Mouse (Mus musculus): Measurements from ENCODE around the gene Taok1.
A peak's percentile ranks its signal among the peaks of the same experiment; 100 is the strongest.
"Not testable (repeated sequence)": the region's sequence is repeated elsewhere in the genome, so short reads cannot be mapped to it uniquely, and the experiment has no call there.

Taok1 gene

GRCm38 (mm10) chr11:77607538-77608455 is at the start of gene Taok1:
Gene Taok1, minus strand, starts transcription at chr11:77607815.
- peak; percentile 95 for DNase-seq

GRCm38 (mm10) chr11:77653406-77654190 is 46.0 kb upstream of the Taok1 start:
- not testable (repeated sequence) for DNase-seq

GRCm38 (mm10) chr11:77652484-77652883 is 44.9 kb upstream of the Taok1 start:
- no peak for DNase-seq

- no peak for DNase-seq
Observed at GRCm38 (mm10) chr11:77648878-77649277, 41.3 kb upstream of the Taok1 start.

- DNase-seq = no peak
Observed at GRCm38 (mm10) chr11:77645481-77645880, 37.9 kb upstream of the Taok1 start.

- no peak for DNase-seq
Observed at GRCm38 (mm10) chr11:77641390-77641789, 33.8 kb upstream of the Taok1 start.

- peak; percentile 79 for DNase-seq
Observed at GRCm38 (mm10) chr11:77630257-77630670, 22.6 kb upstream of the Taok1 start.

GRCm38 (mm10) chr11:77629476-77629875 is 21.9 kb upstream of the Taok1 start:
- no peak for DNase-seq

GRCm38 (mm10) chr11:77626596-77627535 is 19.3 kb upstream of the Taok1 start:
- DNase-seq = no peak

GRCm38 (mm10) chr11:77625061-77625855 is 17.6 kb upstream of the Taok1 start:
- DNase-seq = peak; percentile 61

- DNase-seq = peak; percentile 66
Observed at GRCm38 (mm10) chr11:77624441-77625060, 16.9 kb upstream of the Taok1 start.

GRCm38 (mm10) chr11:77624002-77624401 is 16.4 kb upstream of the Taok1 start:
- DNase-seq = no peak

- no peak for DNase-seq
Observed at GRCm38 (mm10) chr11:77621902-77622535, 14.4 kb upstream of the Taok1 start.

- no peak for DNase-seq
Observed at GRCm38 (mm10) chr11:77615084-77615624, 7.5 kb upstream of the Taok1 start.

- peak; percentile 21 for DNase-seq
Observed at GRCm38 (mm10) chr11:77606835-77607537, 629 bp downstream of the Taok1 start.

GRCm38 (mm10) chr11:77606469-77606834 is 1.2 kb downstream of the Taok1 start:
- no peak for DNase-seq

GRCm38 (mm10) chr11:77597266-77597665 is 10.3 kb downstream of the Taok1 start:
- DNase-seq = no peak

- no peak for DNase-seq
Observed at GRCm38 (mm10) chr11:77591388-77591787, 16.2 kb downstream of the Taok1 start.

- no peak for DNase-seq
Observed at GRCm38 (mm10) chr11:77590801-77591200, 16.8 kb downstream of the Taok1 start.

- DNase-seq = no peak
Observed at GRCm38 (mm10) chr11:77585201-77585600, 22.4 kb downstream of the Taok1 start.

Data from right cerebral cortex, postnatal 14 days (tissue).